ENCODE assay signal across 25 mouse cellular contexts in the genomic region with DNA sequence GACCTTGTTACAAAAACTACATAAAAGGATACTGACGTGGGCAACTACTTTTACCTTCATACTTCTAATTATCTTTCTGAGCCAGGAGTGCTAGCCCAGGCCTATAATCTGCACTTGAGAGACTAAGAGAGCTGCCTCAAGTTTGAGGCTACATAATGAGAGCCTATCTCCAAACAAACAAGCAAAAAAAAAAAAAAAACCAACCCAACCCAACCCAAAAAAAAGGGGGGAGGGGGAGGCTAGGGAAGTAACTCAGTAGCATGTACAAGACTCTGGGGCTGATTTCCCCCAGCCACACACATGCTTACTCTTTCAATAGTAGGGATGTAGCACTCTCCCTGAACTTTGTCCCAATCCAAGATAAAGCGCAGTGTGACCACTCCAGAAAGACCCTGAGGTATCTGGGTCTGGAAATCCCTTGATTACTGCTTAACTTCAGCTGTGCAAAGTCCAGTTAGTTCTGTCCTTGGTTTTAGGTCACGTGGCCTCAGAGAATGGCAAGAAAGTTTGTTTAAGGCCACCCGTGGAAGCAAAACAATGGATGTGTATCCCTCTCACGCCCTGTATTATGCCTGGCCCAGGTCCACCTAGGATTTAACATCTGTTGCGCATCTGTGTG. TPM values are rescaled to one million over a fixed set of nuclear protein-coding genes. Genes with fewer than 3 reads are reported as not detected.
DNase-seq lines count a peak whose midpoint lies in the region; ATAC-seq and TF ChIP-seq lines count a peak whose summit lies in the region.
"Had no signal": no experiment of that assay in that cellular context is flagged by ENCODE, and none has a peak within 500 bp of the region (broad histone marks: within the 10 kb centered on the region; RNA-seq: fewer than 3 reads in every experiment).

No protein-coding gene starts in this region.

- H3K9ac ChIP-seq in kidney, embryonic 16.5 days (replicated peaks; ENCODE audit: low read length), result no peak overlapping the region
- H3K9ac ChIP-seq in intestine, postnatal 0 days (ENCODE audit: low read depth, low read length), result no peak overlapping the region
- H3K9ac ChIP-seq: embryonic facial prominence, embryonic 12.5 days; forebrain, embryonic 13.5 days; heart, embryonic 12.5 days; hindbrain, embryonic 12.5 days had no signal

- H3K27ac ChIP-seq in kidney, adult 2 months (ENCODE audit: insufficient read depth, low read depth, low read length), result peak overlapping the region; percentile 53
- H3K27ac ChIP-seq in kidney, embryonic 16.5 days (ENCODE audit: low read length), result no peak overlapping the region
- H3K27ac ChIP-seq in intestine, postnatal 0 days (ENCODE audit: low read depth, low read length), result no peak overlapping the region
- H3K27ac ChIP-seq: embryonic facial prominence, embryonic 12.5 days; forebrain, embryonic 13.5 days; hindbrain, embryonic 12.5 days had no signal

- no peak overlapping the region for H3K4me3 ChIP-seq in kidney, adult 2 months (ENCODE audit: insufficient read depth, low read depth, low read length)
- no peak overlapping the region for H3K4me3 ChIP-seq in kidney, embryonic 16.5 days (ENCODE audit: low read length)
- no peak overlapping the region for H3K4me3 ChIP-seq in intestine, postnatal 0 days (ENCODE audit: low read depth, low read length)
- H3K4me3 ChIP-seq in myocyte, result no peak overlapping the region
- H3K4me3 ChIP-seq: embryonic facial prominence, embryonic 12.5 days; erythroblast, embryonic 14.5 days; forebrain, embryonic 13.5 days; heart, embryonic 12.5 days; hindbrain, embryonic 12.5 days; megakaryocyte, embryonic 14.5 days had no signal

- no peaks in the 10 kb centered on the region for H3K36me3 ChIP-seq in kidney, adult 2 months (ENCODE audit: control insufficient read depth, insufficient read depth, low read length)
- no peaks in the 10 kb centered on the region for H3K36me3 ChIP-seq in kidney, embryonic 16.5 days (ENCODE audit: insufficient read depth, low read length)
- no peaks in the 10 kb centered on the region for H3K36me3 ChIP-seq in intestine, postnatal 0 days (ENCODE audit: control insufficient read depth, insufficient read depth)
- H3K36me3 ChIP-seq in myocyte (ENCODE audit: control insufficient read depth, insufficient read depth), result no peaks in the 10 kb centered on the region
- H3K36me3 ChIP-seq: embryonic facial prominence, embryonic 12.5 days; heart, embryonic 12.5 days; hindbrain, embryonic 12.5 days had no signal

- TF ChIP-seq CTCF in kidney, adult 2 months (conservative IDR thresholded peaks at IDR 0.05; ENCODE audit: insufficient read depth, insufficient read length, low read depth, low read length), result no peak
- TF ChIP-seq CTCF in intestine, postnatal 0 days (IDR thresholded peaks at IDR 0.05; ENCODE audit: low read depth), result no peak

- no peak for ATAC-seq in kidney, embryonic 16.5 days (ENCODE audit: low FRiP score, low TSS enrichment)
- peak; percentile 30; the same call in 1 of the 2 replicates for ATAC-seq in intestine, postnatal 0 days
- ATAC-seq: activated CD4-positive, CD25-positive, alpha-beta regulatory T cell, adult 4 months; forebrain, embryonic 13.5 days; midbrain, embryonic 16.5 days; Patski had no signal

- no peaks in the 10 kb centered on the region for H3K27me3 ChIP-seq in kidney, adult 2 months (replicated peaks; ENCODE audit: control insufficient read depth, insufficient read depth, low read length)
- H3K27me3 ChIP-seq in kidney, embryonic 16.5 days (ENCODE audit: insufficient read depth, low read length), result no peaks in the 10 kb centered on the region; the same call in 1 of the 2 replicates
- no peaks in the 10 kb centered on the region for H3K27me3 ChIP-seq in intestine, postnatal 0 days (replicated peaks; ENCODE audit: control insufficient read depth, insufficient read depth, low read length)
- no peaks in the 10 kb centered on the region for H3K27me3 ChIP-seq in myocyte (ENCODE audit: control insufficient read depth, insufficient read depth, insufficient read length)
- H3K27me3 ChIP-seq: forebrain, embryonic 13.5 days; Patski had no signal

- TF ChIP-seq POLR2A in kidney, adult 2 months (IDR thresholded peaks at IDR 0.05; ENCODE audit: low read depth, low read length), result no peak
- no peak for TF ChIP-seq POLR2A in myocyte (IDR thresholded peaks at IDR 0.05; ENCODE audit: insufficient read length, low read depth)

- peak; percentile 79 for DNase-seq in kidney, adult 2 months
- DNase-seq in ES-CJ7 (ENCODE audit: low read depth, low spot score), result peak; percentile 11
- no peak for DNase-seq in B cell, adult 2 months
- DNase-seq in cerebellum, adult 9-11 months, result no peak
- no peak for DNase-seq in gastrocnemius, postnatal 36 days
- DNase-seq: adrenal gland, postnatal 10 days; cerebellum, postnatal 10 days; heart, postnatal 14 days; left cerebral cortex, postnatal 4 days; liver; lung, adult 18-20 months; lung, postnatal 14 days; thymus, postnatal 4 days had no signal

- no peaks in the 10 kb centered on the region for H3K9me3 ChIP-seq in kidney, embryonic 16.5 days (ENCODE audit: low read length)
- no peaks in the 10 kb centered on the region for H3K9me3 ChIP-seq in intestine, postnatal 0 days (ENCODE audit: control insufficient read depth)
- H3K9me3 ChIP-seq: embryonic facial prominence, embryonic 12.5 days; forebrain, embryonic 13.5 days; heart, embryonic 12.5 days; hindbrain, embryonic 12.5 days; megakaryocyte, embryonic 14.5 days had no signal

- WGBS in kidney, adult 2 months, result 46% methylated on average over 6 of the region's 6 CpGs
- WGBS in kidney, embryonic 16.5 days, result 62% methylated on average over 6 of the region's 6 CpGs
- WGBS in intestine, postnatal 0 days, result 37% methylated on average over 6 of the region's 6 CpGs

- no peaks in the 10 kb centered on the region for H3K4me1 ChIP-seq in kidney, adult 2 months (ENCODE audit: control insufficient read depth, insufficient read depth, low read length)
- H3K4me1 ChIP-seq in kidney, embryonic 16.5 days (ENCODE audit: insufficient read depth, low read length), result peaks cover 3% of the 10 kb centered on the region; the same call in 1 of the 2 replicates
- H3K4me1 ChIP-seq in intestine, postnatal 0 days (replicated peaks; ENCODE audit: control insufficient read depth, insufficient read depth, low read length), result no peaks in the 10 kb centered on the region
- H3K4me1 ChIP-seq: embryonic facial prominence, embryonic 12.5 days; forebrain, embryonic 13.5 days; hindbrain, embryonic 12.5 days had no signal

- no peak overlapping the region for H3K4me2 ChIP-seq in kidney, embryonic 16.5 days (replicated peaks; ENCODE audit: low read depth, low read length)
- no peak overlapping the region for H3K4me2 ChIP-seq in intestine, postnatal 0 days (replicated peaks; ENCODE audit: low read depth)
- H3K4me2 ChIP-seq in myocyte (ENCODE audit: low read depth), result no peak overlapping the region
- H3K4me2 ChIP-seq: embryonic facial prominence, embryonic 12.5 days; forebrain, embryonic 13.5 days; heart, embryonic 12.5 days; hindbrain, embryonic 12.5 days had no signal

- no peak overlapping the region for H3ac ChIP-seq in myocyte (ENCODE audit: control insufficient read depth, insufficient read length)

- intact Hi-C loops in gastrocnemius, postnatal 36 days (cut with DNase I), result no loop called here

- H3K79me2 ChIP-seq in myocyte (ENCODE audit: control insufficient read depth, insufficient read depth), result no peaks in the 10 kb centered on the region

TF ChIP-seq in myocyte, 11 proteins besides CTCF, POLR2A, EP300 and RAD21:
- TF ChIP-seq USF1 (IDR thresholded peaks at IDR 0.05; ENCODE audit: low read depth) (peak; percentile 24), SRF (IDR thresholded peaks at IDR 0.05; ENCODE audit: control insufficient read depth, insufficient read length, low read depth) (no peak), TCF3 (IDR thresholded peaks at IDR 0.05; ENCODE audit: insufficient read length, low read depth) (no peak), MAX (IDR thresholded peaks at IDR 0.05; ENCODE audit: low read depth) (no peak), REST (IDR thresholded peaks at IDR 0.05; ENCODE audit: insufficient read depth, insufficient read length) (no peak), MYOD1 (IDR thresholded peaks at IDR 0.05; ENCODE audit: control insufficient read depth in 1 of 3, insufficient read length in 2 of 3, low read depth in 2 of 3) (no peak)

RNA-seq across cellular contexts. Expression of a gene that starts 5.1 kb away (rescaled TPM):
- 38.9 and 41.4 TPM in 2 replicates for polyA plus RNA-seq in kidney, adult 2 months (2012; rRNA removed)
- polyA plus RNA-seq in kidney, embryonic 16.5 days (2015; fragmentation: Nextera tagmentation; extraction: Ambion mirVana), result 128 and 132 TPM in 2 replicates
- polyA plus RNA-seq in intestine, postnatal 0 days (2015; fragmentation: Nextera tagmentation; extraction: Ambion mirVana), result 84.5 and 92.6 TPM in 2 replicates
- 38.9 TPM for polyA plus RNA-seq in myocyte (2012; fragmentation: generic; extraction: Trizol)
- 100 to 1,000 TPM in 1 of 2 experiments, 10 to 100 TPM in 1; 91.8 to 165 TPM for total RNA-seq in gastrocnemius, postnatal 36 days (2021)

Comparison
In these comparisons a context has a peak if more than half of its experiments do, and no peak if none do; other contexts are left out.
1. DNase-seq: peak in kidney, adult 2 months (single experiment) and ES-CJ7 (single experiment); none in B cell, adult 2 months (0 of 2), cerebellum, adult 9-11 months (single experiment) and gastrocnemius, postnatal 36 days (0 of 2).